Mouse (Mus musculus) mesoderm, embryonic 11.5 days (tissue): ENCODE results near the gene Trim37.
"Not testable (repeated sequence)": the region's sequence is repeated elsewhere in the genome, so short reads cannot be mapped to it uniquely, and the experiment has no call there.

Experiments
- DNase-seq: peaks from one replicate; pipeline ENCODE4 v3.0.0-alpha.2; 2012; ENCODE audit warnings: low read depth, low spot score

The Trim37 gene

DNA sequence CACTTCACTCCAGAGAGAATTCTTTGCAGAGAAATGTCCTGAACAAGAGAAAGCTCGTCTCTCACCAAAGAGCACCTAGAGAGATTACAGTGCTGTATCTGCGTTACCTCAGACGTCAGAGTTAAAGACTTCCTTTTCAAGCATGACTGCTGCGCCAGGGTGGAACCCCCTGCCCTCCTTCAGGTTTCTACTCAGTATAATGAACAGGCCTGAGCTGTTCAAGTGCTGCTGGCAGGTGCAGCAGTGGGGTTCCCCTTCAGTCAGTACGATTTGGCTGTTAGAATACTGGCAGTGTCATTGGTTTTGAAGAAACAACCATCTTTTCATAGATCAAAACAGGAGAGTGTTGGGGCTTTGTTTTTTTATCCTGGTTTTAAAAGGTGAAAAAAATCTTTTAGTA, 100.2 kb downstream of the Trim37 start:
- no peak for DNase-seq

DNA sequence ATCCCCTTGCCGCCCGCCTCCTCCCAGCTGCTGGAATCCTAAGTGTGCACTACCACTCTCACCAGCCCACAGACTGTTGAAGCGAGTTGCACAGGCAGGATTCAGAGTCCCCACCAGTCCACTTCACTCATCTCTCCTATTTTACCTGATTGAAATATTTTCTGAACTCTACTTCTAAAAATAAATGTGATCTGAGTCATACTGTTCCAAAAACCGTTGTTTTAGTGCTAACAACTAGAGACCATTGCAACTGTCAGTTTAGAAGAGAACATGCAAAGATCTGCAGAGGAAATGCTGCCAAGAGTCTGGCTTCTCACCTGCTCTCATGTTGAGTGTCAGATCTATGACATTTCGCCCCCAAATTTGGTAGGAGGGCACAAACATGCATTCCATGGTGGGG, 106.5 kb downstream of the Trim37 start:
- no peak for DNase-seq

DNA sequence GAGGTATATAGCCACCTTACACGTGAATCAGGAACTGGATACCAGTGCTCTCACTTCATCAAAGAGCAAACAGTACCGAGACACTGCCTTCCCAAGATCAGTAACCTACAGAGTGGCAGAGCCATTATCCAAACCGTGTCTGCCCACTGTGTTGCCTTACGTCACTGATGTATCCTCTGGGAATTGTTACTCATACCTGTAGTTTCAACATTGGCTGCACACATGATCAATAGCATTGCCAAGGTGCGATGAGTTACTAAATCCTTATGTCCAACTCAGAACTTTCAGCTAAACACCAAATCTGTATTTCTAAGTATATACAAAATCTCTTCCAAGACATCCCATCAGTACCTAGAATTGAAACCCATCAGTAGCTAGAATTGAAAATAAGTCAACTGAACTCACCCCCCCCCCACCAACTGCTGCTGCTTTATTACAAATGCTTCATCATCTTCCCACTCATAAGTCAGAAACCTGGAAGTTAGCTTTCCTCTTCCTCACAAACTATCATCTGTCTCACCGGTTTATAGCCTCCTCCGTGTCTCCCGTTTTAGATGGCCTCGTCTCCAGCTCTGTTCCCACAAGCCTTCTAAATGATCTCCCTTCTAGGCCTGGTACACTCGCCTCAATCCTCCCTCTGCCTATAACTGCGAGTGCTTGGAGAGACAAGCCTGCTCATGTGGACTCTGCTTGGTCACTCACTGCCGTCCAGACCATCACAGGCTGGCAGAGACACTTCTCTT, 108.0 kb downstream of the Trim37 start:
- no peak for DNase-seq

DNA sequence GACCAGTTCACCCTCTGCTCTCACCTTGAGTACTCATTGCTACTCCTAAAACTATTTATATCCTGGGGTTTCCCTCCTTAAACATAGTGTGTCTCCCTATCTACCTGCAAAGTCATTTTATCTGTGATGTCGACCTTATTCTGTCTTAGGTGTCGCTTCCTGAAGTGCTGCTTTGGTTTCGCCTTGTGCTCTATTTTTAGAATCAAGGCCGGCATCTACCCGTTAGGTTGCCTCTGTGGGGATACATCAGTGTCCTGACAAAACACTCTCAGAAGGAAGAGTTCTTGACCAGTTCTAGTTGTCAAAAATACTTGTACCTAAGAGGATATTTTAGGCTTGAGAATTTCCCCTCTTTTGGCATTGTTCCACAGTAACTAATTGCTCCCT, 108.6 kb downstream of the Trim37 start:
- DNase-seq = no peak

DNA sequence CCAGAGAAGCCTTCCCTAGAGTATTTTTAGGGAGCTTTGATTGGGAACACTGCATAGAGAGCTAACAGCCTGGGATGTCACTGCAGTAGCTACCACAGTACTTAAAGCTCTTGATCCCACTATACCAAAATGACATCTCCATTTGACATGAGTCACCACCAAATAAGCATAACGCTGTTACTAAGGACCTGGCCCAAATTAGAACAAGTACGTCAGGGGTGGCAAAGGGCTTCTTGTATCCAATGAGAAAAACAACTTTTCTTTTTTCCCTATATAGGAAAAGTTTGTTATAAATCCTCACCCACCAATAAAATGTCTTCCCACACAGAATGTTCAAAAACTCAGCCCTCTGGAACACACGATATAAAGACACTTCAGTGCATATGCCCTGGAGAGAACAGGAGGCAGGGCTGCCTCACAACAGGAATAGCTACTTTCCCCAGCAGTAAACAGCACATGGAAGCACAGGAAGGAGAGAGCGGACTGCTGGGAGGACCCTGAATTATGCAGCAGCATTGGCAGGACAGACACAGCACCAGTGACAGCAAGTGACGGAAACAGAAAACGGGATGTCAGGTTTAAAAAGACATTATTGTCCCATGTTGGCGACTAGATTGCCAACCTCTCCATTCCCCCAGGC, 112.1 kb downstream of the Trim37 start:
- no peak for DNase-seq

DNA sequence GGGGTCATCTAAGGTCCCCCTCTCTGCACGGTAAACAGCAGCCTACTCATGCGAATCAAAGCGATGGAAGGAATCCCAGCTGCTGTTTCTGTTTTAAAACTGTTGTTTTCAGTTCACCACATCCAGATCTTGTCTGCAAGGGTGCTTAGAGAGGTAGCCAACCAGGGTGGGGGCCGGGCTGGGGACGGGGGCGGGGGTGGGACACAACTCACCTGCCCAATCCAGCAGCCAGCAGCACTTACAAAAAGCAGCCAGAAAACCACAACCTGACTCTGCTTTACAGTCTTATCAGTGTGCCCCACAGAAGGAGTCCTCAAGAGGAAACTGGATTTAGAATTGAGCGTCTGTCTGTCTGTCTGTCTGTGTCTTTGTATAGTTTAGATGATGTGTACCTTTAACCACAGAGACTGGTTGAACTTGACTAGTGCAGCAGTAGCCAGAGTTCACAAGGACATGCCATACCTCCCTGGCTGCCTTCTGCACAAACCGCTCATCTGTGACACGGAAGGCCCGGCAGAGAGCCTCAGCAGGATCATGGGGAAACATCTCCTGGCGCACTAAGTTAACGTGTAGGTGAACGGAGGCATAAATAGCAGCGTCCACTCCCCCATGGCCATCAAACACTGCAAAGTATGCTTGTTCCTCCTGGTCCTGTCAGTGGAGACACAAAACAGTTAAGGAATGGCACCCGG, 113.4 kb downstream of the Trim37 start:
- DNase-seq = no peak

DNA sequence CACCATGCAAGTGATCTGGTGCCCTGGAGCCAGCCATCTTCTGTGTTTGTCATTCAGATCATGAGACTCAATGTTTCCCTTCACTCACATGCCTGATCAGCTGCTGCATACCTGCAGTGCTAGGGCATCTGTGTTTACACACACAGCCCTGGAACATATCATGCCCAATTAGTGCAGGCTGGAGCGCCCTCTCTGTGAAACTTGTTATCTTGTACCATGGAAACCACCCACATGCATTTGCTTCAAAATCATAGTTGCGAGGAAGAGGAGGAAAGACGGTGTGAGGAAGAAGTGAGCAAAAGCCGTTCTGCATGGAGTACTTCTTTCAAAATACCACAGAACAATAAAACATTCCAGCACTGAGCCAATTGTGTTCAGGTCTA, 113.9 kb downstream of the Trim37 start:
- no peak for DNase-seq

DNA sequence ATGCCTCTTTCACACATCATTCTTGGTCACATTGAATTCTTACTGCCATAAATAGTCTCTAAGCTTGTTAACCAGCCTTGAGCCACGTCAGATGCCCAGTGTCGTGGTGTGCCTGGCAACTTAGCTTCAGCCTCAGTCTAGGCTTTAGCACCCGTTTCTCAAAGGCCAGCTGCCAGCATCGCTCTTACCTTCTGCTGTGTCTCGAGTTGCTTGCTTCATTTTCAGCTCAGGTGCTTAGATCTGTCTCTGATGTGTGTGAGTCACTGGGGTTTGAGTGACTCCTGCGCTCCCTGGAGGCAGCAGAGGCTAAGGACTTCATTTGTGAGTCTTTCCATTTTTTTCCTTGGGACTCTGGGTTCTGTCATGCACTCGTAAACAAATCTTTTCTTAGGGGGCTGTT, 114.4 kb downstream of the Trim37 start:
- no peak for DNase-seq

DNA sequence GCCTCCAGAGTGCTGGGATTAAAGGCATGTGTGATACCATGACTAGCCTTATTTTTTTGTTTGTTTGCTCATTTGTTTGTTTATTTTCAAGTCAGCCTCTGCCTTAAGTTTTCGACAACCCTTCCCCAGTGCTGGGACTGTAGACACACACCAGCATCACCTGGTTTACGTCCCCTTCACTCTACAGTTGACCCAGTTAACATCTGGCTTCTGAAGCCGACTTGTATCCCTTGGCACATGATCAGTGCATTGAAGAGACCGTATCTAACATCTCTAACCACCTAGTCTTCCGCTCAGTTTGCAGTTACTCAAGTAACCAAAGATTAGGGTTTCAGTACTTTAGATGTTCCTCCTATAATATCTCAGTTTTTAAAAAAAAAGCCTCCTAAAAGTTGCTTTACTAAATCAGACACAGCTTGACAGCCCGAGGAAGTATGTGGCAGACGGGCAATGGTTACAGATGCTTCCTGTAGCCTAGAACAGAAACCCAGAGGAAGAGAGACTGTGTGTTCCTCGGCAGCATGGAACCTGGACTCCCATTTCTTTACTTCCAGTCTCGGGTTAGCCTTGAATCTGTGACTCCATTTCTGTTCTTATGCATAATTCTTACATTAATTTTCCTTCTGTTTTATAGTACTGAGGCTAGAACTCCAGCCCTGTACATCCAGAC, 118.4 kb downstream of the Trim37 start:
- no peak for DNase-seq

DNA sequence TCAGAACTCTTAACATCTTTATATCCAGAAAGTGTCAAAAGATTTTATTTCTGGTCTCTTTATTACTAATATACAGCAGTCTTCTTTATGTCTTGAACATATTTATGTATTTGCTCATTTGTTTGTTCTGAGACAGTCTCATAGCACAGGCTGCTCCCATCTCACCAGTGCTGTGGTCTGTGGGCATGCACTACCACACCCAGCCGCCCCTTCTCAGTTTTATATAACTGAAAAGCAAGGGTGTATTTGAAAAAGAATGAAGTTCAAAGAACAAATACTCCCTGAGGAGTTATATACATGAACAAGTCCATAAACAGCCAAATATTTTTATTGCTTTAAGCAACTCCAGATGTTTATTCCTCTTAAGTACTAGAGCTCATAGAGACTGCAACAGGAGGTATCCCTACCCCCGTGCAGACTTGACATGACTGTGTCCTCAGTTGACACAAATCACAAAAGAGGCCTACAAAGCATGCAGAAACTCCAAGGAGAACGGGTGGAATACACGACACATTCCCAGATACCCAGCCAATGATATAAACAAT, 119.3 kb downstream of the Trim37 start:
- no peak for DNase-seq

DNA sequence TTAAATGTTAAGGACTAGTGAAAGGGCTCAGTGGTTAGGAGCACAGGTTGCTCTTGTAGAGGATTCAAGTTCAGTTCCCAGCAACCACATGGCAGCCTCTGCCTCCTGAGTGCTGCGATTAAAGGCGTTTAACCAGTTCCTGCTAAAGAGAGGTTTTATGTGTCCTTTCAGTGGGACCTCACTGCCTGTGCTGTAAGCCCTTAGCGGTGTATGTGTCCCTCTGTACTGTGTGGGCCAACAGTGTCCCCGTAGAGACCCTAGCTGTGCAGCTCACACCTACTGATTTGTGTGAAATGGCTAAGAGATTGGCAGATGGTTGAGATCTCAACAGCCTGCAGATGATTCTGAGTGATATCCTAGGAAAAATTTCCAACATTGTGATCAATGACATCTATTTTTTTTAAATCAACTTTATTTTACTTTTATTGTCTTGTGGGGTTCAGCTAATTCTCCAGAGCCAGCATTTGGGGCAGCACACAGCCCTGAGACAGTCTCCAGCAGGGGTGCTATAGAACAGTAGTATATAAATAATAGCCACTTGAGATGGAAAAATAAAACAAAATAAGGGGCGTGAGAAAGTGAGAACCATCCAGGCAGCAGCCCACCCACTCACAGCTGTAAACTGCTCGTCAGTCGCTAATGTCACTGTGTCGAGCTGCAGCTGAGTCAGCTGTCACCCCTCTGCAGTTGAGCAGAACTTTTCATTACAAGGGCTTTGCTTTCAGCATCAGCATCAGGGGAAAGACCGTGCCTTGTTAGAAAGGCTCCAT, 120.0 kb downstream of the Trim37 start:
- no peak for DNase-seq

DNA sequence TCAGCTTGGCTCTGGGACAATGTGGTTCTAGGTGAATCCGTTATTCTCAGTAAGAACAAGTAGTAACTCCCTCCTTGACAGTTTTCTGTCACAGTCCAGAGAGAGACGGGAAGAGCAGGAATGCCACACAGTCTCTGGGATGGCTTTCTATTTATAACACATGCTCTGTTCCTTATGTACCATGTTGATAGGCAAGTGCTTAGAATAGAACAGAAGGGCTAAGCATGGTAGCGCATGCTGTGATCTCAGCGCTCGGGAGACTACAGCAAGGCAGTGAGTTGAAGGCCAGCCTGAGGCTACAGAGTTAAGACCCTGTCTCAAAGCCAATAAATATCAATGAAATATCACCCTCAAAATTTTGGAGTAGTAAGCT, 120.6 kb downstream of the Trim37 start:
- no peak for DNase-seq

DNA sequence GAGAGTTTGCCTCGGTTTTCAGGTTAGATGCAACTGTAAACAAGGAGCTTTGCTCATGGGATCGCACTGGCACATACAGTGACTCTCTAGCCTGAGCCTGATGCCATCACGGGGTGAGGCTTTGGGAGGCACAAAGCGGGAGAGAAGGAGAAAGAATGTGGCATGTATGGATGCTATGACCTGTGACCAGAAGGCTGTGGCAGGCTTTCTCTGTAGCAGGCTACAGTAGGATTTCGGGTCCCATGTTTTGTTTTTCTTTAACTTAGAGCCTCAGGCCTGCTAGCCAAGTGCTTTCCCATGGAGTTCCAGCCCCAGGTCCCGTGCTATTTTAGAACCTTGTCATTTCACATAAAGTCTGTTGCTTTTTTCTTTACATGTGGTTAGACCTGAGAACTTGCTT, 123.3 kb downstream of the Trim37 start:
- no peak for DNase-seq

DNA sequence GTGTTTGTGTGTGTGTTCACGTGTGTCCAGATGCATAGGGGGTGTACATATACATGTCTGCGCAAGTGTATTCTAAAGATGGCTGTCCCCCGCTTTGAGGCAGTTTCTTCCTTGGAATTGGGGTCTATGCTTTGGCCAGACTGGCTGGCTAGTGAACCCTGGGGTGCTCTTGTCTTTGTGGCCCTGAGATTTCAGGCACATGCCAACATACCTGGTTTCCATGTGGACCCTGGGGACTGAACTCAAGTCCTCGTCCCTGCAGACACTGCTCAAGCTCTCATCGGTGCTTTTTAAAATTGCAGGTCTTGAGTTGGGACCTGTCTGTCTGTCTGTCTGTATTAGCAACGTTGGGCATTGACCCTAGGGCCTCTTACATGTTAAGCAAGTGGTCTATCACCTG, 126.4 kb downstream of the Trim37 start:
- no peak for DNase-seq

DNA sequence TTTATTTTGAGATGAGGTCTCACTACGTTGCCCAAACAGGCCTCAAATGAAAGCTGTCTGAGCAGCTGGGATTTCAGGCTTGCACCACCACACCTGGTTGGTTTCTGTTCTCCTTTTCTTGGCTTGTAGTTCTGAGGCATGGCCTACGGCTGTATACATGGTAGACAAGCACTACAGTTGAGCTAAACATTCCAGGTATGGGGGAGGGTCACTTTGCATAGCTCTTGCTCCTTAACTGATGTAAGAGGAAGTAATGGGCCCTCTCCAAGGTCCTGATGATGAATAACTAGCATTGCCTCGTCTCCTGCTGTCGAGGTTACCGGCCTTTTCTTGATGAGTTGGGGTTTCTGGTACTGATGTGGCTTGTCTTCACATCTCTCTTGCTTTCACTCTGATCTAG, 127.3 kb downstream of the Trim37 start:
- peak; percentile 59 for DNase-seq

DNA sequence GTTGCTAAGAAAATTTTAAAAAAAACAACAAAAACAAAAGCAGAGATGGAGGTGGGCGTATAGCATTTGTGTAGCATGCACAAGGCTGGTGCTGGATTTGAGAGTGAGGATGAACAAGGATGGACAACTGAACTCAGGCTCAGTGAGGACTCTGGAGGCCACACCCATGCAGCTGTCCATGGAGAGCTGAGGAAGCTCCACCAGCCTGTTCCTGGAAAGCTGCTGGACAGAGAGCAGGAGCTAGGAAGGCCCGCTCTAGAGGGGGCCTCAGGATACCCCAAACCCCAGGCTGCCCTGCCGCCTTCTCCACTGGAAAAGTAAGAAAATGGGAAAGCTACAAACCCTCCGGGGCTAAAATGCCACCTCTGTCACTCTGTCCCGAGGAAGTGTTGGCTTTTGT, 130.4 kb downstream of the Trim37 start:
- no peak for DNase-seq

DNA sequence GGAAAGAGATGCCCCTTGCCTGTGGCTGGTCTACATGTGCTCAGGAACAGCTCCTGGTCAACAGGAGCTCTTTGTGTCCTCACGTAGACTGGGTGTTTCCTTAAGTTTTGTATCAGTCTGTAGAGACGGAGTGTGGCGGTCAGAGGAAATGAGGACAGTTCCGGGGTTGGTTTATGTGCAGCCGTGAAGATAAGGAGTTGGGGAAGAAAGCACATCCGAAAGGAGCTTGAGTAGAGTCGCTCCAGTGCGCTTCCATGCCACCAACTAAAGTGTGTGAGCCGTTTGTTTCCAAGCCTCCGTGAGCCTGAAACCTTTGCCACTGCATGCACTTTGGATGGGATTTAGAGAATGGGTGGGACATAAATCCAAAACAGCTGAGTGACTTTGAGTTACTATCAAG, 132.9 kb downstream of the Trim37 start:
- no peak for DNase-seq

DNA sequence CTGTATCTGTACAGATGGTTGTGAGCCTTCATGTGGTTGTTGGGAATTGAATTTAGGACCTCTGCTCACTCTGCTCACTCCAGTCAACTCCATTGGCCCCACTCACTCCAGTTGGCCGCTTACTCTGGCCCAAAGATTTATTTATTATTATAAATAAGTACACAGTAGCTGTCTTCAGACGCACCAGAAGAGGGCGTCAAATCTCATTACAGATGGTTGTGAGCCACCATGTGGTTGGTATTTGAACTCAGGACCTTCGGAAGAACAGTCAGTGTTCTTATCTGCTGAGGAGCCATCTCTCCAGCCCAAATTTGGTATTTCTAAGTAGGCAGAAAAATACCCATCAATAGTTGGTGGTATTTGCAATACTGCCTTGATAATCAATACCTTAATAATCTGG, 134.8 kb downstream of the Trim37 start:
- not testable (repeated sequence) for DNase-seq

DNA sequence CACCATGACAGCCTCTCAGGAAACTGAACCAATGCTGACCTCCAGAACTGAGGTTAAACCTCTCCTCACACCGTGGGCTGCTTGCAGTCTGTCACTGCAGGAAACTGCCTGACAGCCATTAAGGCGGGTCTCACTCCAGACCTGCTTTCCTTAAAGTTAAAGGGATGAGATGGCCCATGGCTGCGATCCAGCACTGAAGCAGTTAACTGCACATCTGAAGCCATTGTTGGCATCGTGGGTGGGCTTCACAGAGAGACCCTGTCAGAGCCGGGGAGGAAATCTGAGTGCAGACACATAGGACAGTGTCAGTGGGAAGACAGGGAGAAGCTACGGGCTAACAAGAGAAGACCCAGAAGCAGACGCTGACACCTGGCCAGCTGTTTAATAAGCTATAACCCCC, 137.1 kb downstream of the Trim37 start:
- peak; percentile 54 for DNase-seq

DNA sequence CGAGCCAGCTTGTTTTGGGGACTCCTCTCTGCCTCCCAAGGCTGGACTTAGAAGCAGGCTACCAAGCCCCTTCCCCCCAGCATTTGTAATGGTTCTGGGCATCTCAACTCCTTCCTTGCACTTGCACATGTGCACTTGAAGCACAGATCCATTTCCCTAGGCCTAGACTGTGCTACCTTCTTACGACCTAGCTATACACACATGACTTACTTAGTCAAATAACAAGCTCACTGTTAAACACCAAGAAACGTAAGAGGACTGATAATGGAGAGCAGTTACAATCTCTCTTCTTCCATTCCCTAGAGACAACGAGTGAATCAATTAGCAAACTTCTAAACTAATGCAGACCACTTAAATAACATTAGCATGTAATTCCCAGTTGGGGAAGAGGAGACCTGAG, 139.4 kb downstream of the Trim37 start:
- DNase-seq = no peak

DNA sequence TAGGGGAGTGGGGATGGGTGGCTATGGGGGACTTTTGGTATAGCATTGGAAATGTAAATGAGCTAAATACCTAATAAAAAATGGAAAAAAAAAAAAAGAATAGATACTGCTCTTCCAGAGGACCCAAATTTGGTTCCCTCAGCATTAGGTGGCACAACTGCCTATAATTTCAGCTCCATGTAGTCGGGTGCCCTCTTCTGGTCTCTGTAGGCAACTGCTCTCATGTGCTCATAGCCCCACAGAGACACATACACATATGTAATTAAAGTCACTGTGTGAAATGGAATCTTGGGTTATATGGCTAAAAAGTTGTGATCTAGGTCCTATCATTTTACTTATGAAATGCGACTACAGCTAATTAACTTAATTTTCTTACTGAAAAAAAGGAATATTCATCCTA, 141.9 kb downstream of the Trim37 start:
- DNase-seq = no peak
